Mouse (Mus musculus) limb, embryonic 14.5 days (tissue): ENCODE measurements around the gene Glt8d2. TPM values are rescaled to one million over a fixed set of nuclear protein-coding genes. Genes with fewer than 3 reads are reported as not detected.

Source experiments
- ATAC-seq: fragments of 200-750 bp; cut with Nextera tagmentation; 2 replicates; pipeline ENCODE4 v1.8.0; 2017; ENCODE audit warnings: low read depth, moderate number of reproducible peaks, moderate TSS enrichment; ENCODE audit not compliant: low FRiP score
- DNase-seq: peaks from one replicate; pipeline ENCODE4 v3.0.0-alpha.2; 2015; ENCODE audit warnings: low spot score
- H3K27ac ChIP-seq: fragments of 300-500 bp; sonication (generic); replicated peaks from 2 replicates; pipeline ENCODE4 v1.5.1; 2014; ENCODE audit warnings: low read depth, mild to moderate bottlenecking, low read length, moderate library complexity, mixed read lengths
- H3K27me3 ChIP-seq: fragments of 300-500 bp; sonication (generic); 2 replicates; pipeline ENCODE4 v1.6.1; 2014; ENCODE audit warnings: low read length, mixed read lengths; ENCODE audit not compliant: control insufficient read depth, insufficient read depth
- H3K36me3 ChIP-seq: fragments of 300-500 bp; sonication (generic); 2 replicates; pipeline ENCODE4 v1.6.1; 2014; ENCODE audit warnings: mild to moderate bottlenecking, low read length, moderate library complexity, mixed read lengths; ENCODE audit not compliant: control insufficient read depth, insufficient read depth
- H3K4me1 ChIP-seq: fragments of 300-500 bp; sonication (generic); 2 replicates; pipeline ENCODE4 v1.6.1; 2014; ENCODE audit warnings: antibody characterized with exemption, low read length, mixed read lengths; ENCODE audit not compliant: control insufficient read depth, insufficient read depth
- H3K4me2 ChIP-seq: fragments of 300-500 bp; sonication (generic); replicated peaks from 2 replicates; pipeline ENCODE4 v1.6.1; 2014; ENCODE audit warnings: low read depth, mild to moderate bottlenecking, low read length, moderate library complexity; ENCODE audit not compliant: severe bottlenecking
- H3K4me3 ChIP-seq: fragments of 300-500 bp; sonication (generic); replicated peaks from 2 replicates; pipeline ENCODE4 v1.5.1; 2014; ENCODE audit warnings: low read length
- H3K9ac ChIP-seq: fragments of 300-500 bp; sonication (generic); 2 replicates; pipeline ENCODE4 v1.6.1; 2014; ENCODE audit warnings: mild to moderate bottlenecking, low read depth, low read length, moderate library complexity; ENCODE audit not compliant: severe bottlenecking
- H3K9me3 ChIP-seq: fragments of 300-500 bp; sonication (generic); 2 replicates; pipeline ENCODE4 v1.6.1; 2016; ENCODE audit warnings: low read length; ENCODE audit not compliant: control insufficient read depth
- POLR2A ChIP-seq: fragments of 200-500 bp; IDR thresholded peaks from 2 replicates; pipeline ENCODE4 v1.8.0; 2012; ENCODE audit warnings: inconsistent platforms, mild to moderate bottlenecking, moderate library complexity, borderline replicate concordance; ENCODE audit not compliant: insufficient read depth, insufficient read length; ENCODE audit errors: extremely low read depth
- WGBS: fragments of 180-500 bp; shearing (Covaris S2); extraction: QIAGEN DNeasy Blood & Tissue Kit; methylation state at CpG from one replicate; pipeline ENCODE4 v1.1.7; 2014; 5-methylcytosine and 5-hydroxymethylcytosine counted together
- polyA plus RNA-seq, 2 experiments: library from polyadenylated mRNA; depleted of rRNA in 1 of 2; stranded (reverse) in 1 of 2; unstranded in 1 of 2; fragments of >200 nt; fragmentation: Nextera tagmentation in 1 of 2; extraction: Ambion mirVana in 1 of 2; gene quantifications; 2 replicates each; pipeline versions ENCODE4 v1.2.1 to v1.2.3; 2012 to 2014

The Glt8d2 gene
- polyA plus RNA-seq, 2 experiments = 23.1 to 25.5 TPM

GRCm38 (mm10) chr10:82646083-82646482, 44.4 kb downstream of the Glt8d2 start:
- H3K36me3 ChIP-seq = peaks cover 76% of the 10 kb centered on the region
- TF ChIP-seq POLR2A = no peak
- WGBS = 95% methylated on average over 8 of the region's 8 CpGs

GRCm38 (mm10) chr10:82641481-82641880, 49.0 kb downstream of the Glt8d2 start:
- H3K27me3 ChIP-seq = no peaks in the 10 kb centered on the region
- H3K36me3 ChIP-seq = peaks cover 88% of the 10 kb centered on the region
- TF ChIP-seq POLR2A = no peak
- no peaks in the 10 kb centered on the region for H3K4me1 ChIP-seq
- H3K9me3 ChIP-seq = no peaks in the 10 kb centered on the region
- WGBS = 92% methylated on average over 9 of the region's 9 CpGs
- no peak overlapping the region for H3K4me2 ChIP-seq
- H3K27ac ChIP-seq = no peak overlapping the region
- DNase-seq (no peak), ATAC-seq (no peak)
- no peak overlapping the region for H3K4me3 ChIP-seq
- no peak overlapping the region for H3K9ac ChIP-seq

More at GRCm38 (mm10) chr10:82646083-82646482, 44.4 kb downstream of the Glt8d2 start:
- Histone ChIP-seq H3K9me3 (no peaks in the 10 kb centered on the region), H3K9ac (no peak overlapping the region), H3K4me2 (no peak overlapping the region), H3K4me3 (no peak overlapping the region), H3K27ac (no peak overlapping the region), H3K4me1 (no peaks in the 10 kb centered on the region), H3K27me3 (no peaks in the 10 kb centered on the region)
- DNase-seq (no peak), ATAC-seq (no peak)

- Histone ChIP-seq H3K27ac (no peak overlapping the region), H3K9ac (no peak overlapping the region), H3K36me3 (peaks cover 75% of the 10 kb centered on the region), H3K4me3 (no peak overlapping the region), H3K9me3 (no peaks in the 10 kb centered on the region), H3K4me1 (no peaks in the 10 kb centered on the region), H3K4me2 (no peak overlapping the region), H3K27me3 (no peaks in the 10 kb centered on the region)
- ATAC-seq (no peak), DNase-seq (no peak)
- 92% methylated on average over 8 of the region's 8 CpGs for WGBS
- TF ChIP-seq POLR2A = no peak
These were observed 51.3 kb downstream of the Glt8d2 start for GRCm38 (mm10) chr10:82639032-82639698.

- ATAC-seq = no peak
- H3K4me2 ChIP-seq = no peak overlapping the region
- H3K9ac ChIP-seq = no peak overlapping the region
- no peaks in the 10 kb centered on the region for H3K27me3 ChIP-seq
- TF ChIP-seq POLR2A = no peak
- peaks cover 4% of the 10 kb centered on the region; the same call in 1 of the 2 replicates for H3K4me1 ChIP-seq
- peaks cover 58% of the 10 kb centered on the region for H3K36me3 ChIP-seq
- WGBS = 96% methylated on average over 3 of the region's 3 CpGs
- H3K9me3 ChIP-seq = no peaks in the 10 kb centered on the region
- no peak for DNase-seq
- no peak overlapping the region for H3K27ac ChIP-seq
- no peak overlapping the region for H3K4me3 ChIP-seq
These were observed 54.1 kb downstream of the Glt8d2 start for GRCm38 (mm10) chr10:82636321-82636720.

- no peak overlapping the region for H3K27ac ChIP-seq
- DNase-seq (no peak), ATAC-seq (no peak)
- no peak overlapping the region for H3K4me2 ChIP-seq
- H3K4me3 ChIP-seq = no peak overlapping the region
- H3K27me3 ChIP-seq = no peaks in the 10 kb centered on the region
- H3K36me3 ChIP-seq = peaks cover 42% of the 10 kb centered on the region
- TF ChIP-seq POLR2A = no peak
- no peak overlapping the region for H3K9ac ChIP-seq
- 97% methylated on average over 7 of the region's 7 CpGs for WGBS
- H3K4me1 ChIP-seq = peaks cover 13% of the 10 kb centered on the region
- H3K9me3 ChIP-seq = no peaks in the 10 kb centered on the region
These were observed 56.1 kb downstream of the Glt8d2 start for GRCm38 (mm10) chr10:82634348-82634747.
